Mouse (Mus musculus) heart, embryonic 10.5 days (tissue): ENCODE data around the gene Ercc6. TPM values are rescaled to one million over a fixed set of nuclear protein-coding genes. Genes with fewer than 3 reads are reported as not detected.

Experiments used
- DNase-seq: peaks from one replicate; pipeline ENCODE4 v3.0.0-alpha.2; 2017; ENCODE audit warnings: low spot score
- H3K27ac ChIP-seq: fragments of 300-500 bp; sonication (generic); 2 replicates; pipeline ENCODE4 v1.5.1; 2016; ENCODE audit warnings: mild to moderate bottlenecking
- H3K27me3 ChIP-seq: fragments of 300-500 bp; sonication (generic); 2 replicates; pipeline ENCODE4 v1.6.1; 2016; ENCODE audit warnings: mild to moderate bottlenecking; ENCODE audit not compliant: poor library complexity, insufficient read depth, severe bottlenecking
- H3K36me3 ChIP-seq: fragments of 300-500 bp; sonication (generic); 2 replicates; pipeline ENCODE4 v1.6.1; 2016; ENCODE audit warnings: mild to moderate bottlenecking, moderate library complexity
- H3K4me1 ChIP-seq: fragments of 300-500 bp; sonication (generic); 2 replicates; pipeline ENCODE4 v1.6.1; 2016; ENCODE audit warnings: mild to moderate bottlenecking
- H3K4me3 ChIP-seq: fragments of 300-500 bp; sonication (generic); 2 replicates; pipeline ENCODE4 v1.5.1; 2016; ENCODE audit warnings: mild to moderate bottlenecking, moderate library complexity
- H3K9me3 ChIP-seq: fragments of 300-500 bp; sonication (generic); 2 replicates; pipeline ENCODE4 v1.6.1; 2016; ENCODE audit warnings: mild to moderate bottlenecking, moderate library complexity
- WGBS: fragments of 180-500 bp; shearing (Covaris S2); methylation state at CpG from one replicate; pipeline ENCODE4 v1.1.7; 2016; 5-methylcytosine and 5-hydroxymethylcytosine counted together
- polyA plus RNA-seq: library from polyadenylated mRNA; unstranded; fragments of >200 nt; fragmentation: Nextera tagmentation; extraction: Ambion mirVana; gene quantifications from 2 replicates; pipeline ENCODE4 v1.2.1, GENCODE M21; 2016

Ercc6 gene
- polyA plus RNA-seq, 1 experiment from 2014 or later = 23.5 TPM

DNA sequence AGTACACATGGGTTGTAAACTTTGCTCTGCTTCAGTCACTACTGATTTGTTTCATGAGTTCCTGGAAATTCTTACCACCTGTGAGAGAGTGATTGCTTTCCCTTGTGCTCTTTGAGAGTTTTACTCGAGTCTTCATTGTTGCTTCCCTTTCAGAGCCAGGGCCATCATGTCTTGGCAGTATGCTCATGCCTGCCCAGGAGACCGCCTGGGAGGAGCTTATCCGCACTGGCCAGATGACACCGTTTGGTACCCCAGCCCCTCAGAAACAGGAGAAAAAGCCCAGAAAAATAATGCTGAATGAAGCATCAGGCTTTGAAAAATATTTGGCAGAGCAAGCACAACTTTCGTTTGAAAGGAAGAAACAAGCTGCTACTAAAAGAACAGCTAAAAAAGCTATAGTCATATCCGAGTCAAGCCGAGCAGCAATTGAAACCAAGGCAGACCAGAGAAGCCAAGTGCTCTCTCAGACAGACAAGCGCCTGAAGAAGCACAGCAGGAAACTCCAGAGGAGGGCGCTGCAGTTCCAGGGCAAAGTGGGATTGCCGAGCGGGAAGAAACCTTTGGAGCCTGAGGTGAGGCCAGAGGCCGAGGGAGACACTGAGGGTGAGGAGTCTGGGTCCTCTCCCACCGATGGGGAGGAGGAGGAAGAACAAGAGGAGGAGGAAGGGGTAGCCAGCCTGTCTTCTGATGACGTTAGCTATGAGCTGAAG lies 12.8 kb downstream of the Ercc6 start:
- H3K4me3 ChIP-seq = no peak overlapping the region
- no peaks in the 10 kb centered on the region for H3K27me3 ChIP-seq
- WGBS = 74% methylated on average over 14 of the region's 14 CpGs
- no peaks in the 10 kb centered on the region for H3K4me1 ChIP-seq
- H3K27ac ChIP-seq = no peak overlapping the region
- peaks cover 37% of the 10 kb centered on the region for H3K36me3 ChIP-seq
- no peaks in the 10 kb centered on the region for H3K9me3 ChIP-seq
- DNase-seq = no peak

DNA sequence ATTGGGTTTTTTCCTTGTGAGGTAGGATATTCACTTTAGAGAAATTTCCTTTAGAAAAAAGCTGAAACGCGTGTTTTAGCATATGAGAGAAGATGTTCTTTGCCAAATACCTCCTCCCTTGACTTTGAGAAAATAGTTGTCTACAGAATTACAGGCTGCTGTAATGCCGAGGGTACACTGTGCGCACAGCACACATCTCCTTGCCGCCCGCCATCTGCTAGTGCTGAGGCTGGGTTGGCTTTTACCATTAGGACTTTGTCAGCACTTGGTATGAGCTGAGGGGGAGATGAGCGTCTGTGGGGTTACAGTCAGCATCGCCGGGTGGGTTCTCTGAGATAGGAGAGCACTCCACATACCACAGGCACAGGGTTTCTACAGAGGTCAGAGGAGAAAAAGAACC lies 13.9 kb downstream of the Ercc6 start:
- Histone ChIP-seq H3K27me3 (no peaks in the 10 kb centered on the region), H3K36me3 (peaks cover 34% of the 10 kb centered on the region), H3K27ac (no peak overlapping the region), H3K4me3 (no peak overlapping the region), H3K4me1 (no peaks in the 10 kb centered on the region), H3K9me3 (no peaks in the 10 kb centered on the region)
- WGBS = 83% methylated on average over 9 of the region's 9 CpGs
- no peak for DNase-seq

- Histone ChIP-seq H3K36me3 (peaks cover 36% of the 10 kb centered on the region), H3K27ac (no peak overlapping the region), H3K9me3 (no peaks in the 10 kb centered on the region), H3K4me1 (0 out of 2 replicates have a peak, but pooled peaks cover 4% of the 10 kb centered on the region), H3K27me3 (no peaks in the 10 kb centered on the region), H3K4me3 (no peak overlapping the region)
- no peak for DNase-seq
- WGBS = 89% methylated on average over 7 of the region's 7 CpGs
These were observed 15.7 kb downstream of the Ercc6 start for GRCm38 (mm10) chr14:32529036-32529435.

DNA sequence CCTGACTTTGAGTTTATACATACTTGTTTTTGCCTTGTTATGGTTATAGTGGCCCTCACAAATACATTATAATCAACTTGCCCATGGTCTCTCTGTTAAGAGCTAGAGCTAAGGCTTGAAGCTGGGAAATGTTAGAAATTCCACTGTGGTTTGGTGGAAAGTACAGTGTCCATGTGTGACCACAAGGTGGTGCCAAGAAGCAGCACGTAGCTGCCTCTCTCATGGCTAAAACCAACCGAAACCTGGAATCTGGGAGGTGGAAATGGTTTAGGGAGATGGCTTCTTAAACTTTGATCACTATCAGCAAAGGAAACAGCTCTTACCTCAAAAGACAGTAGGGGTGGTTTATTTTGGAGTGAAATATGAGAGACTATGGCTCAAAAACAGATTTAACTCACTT lies 17.6 kb downstream of the Ercc6 start:
- no peak for DNase-seq
- H3K27ac ChIP-seq = no peak overlapping the region
- WGBS = 13% methylated on average over 2 of the region's 2 CpGs
- no peaks in the 10 kb centered on the region for H3K27me3 ChIP-seq
- no peak overlapping the region for H3K4me3 ChIP-seq
- H3K9me3 ChIP-seq = no peaks in the 10 kb centered on the region
- H3K4me1 ChIP-seq = 0 out of 2 replicates have a peak, but pooled peaks cover 4% of the 10 kb centered on the region
- peaks cover 38% of the 10 kb centered on the region for H3K36me3 ChIP-seq

DNA sequence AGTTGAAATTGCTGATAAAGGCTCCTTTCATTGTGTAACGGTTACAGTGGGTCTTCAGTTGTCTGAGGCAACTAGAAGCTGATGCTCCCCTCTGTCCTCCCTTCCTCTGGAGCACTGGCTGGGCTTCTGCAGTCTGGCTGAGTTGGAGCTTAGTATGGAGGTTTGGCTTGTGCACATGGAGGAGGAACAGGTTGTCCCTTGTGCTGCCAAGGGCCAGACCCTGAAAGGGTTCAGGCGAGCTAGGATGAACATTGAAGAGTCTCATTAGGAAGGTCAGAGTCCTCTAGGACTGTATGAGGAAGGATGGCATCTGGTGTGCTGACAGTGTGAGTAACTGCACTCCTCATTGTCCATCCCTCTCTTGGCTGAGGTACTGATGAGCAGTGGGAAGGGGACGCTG lies 18.1 kb downstream of the Ercc6 start:
- 79% methylated on average over 3 of the region's 3 CpGs for WGBS
- Histone ChIP-seq H3K4me1 (0 out of 2 replicates have a peak, but pooled peaks cover 4% of the 10 kb centered on the region), H3K4me3 (no peak overlapping the region), H3K9me3 (no peaks in the 10 kb centered on the region), H3K27ac (no peak overlapping the region), H3K27me3 (no peaks in the 10 kb centered on the region), H3K36me3 (peaks cover 33% of the 10 kb centered on the region)
- DNase-seq = no peak

GRCm38 (mm10) chr14:32532381-32533147 lies 19.2 kb downstream of the Ercc6 start:
- peaks cover 21% of the 10 kb centered on the region for H3K36me3 ChIP-seq
- 0 out of 2 replicates have a peak, but pooled peaks cover 4% of the 10 kb centered on the region for H3K4me1 ChIP-seq
- 71% methylated on average over 7 of the region's 7 CpGs for WGBS
- no peaks in the 10 kb centered on the region for H3K27me3 ChIP-seq
- no peak overlapping the region for H3K4me3 ChIP-seq
- H3K9me3 ChIP-seq = no peaks in the 10 kb centered on the region
- H3K27ac ChIP-seq = no peak overlapping the region
- DNase-seq = no peak

DNA sequence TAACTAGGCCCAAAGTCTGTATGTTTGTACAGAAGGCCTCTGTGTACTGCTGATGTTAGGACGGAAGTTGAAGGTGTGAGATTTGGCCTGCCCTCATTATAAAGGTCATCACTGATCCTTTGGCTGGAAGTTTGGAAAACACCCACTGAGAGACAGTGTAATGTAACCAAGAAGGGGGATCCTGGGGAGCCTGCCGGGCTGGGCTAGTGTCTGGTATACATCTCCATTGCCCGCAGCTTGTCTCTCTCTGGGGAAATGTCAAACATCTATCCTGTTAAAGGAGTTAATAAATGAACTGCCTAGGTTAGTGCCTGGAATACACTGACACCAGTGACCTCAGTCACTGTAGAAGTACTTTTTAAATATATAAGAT lies 19.8 kb downstream of the Ercc6 start:
- DNase-seq = no peak
- 74% methylated on average over 3 of the region's 3 CpGs for WGBS
- no peaks in the 10 kb centered on the region for H3K9me3 ChIP-seq
- no peak overlapping the region for H3K27ac ChIP-seq
- no peaks in the 10 kb centered on the region for H3K27me3 ChIP-seq
- H3K36me3 ChIP-seq = peaks cover 21% of the 10 kb centered on the region
- no peak overlapping the region for H3K4me3 ChIP-seq
- 0 out of 2 replicates have a peak, but pooled peaks cover 4% of the 10 kb centered on the region for H3K4me1 ChIP-seq

GRCm38 (mm10) chr14:32533656-32534055 lies 20.3 kb downstream of the Ercc6 start:
- Histone ChIP-seq H3K36me3 (peaks cover 24% of the 10 kb centered on the region), H3K27me3 (no peaks in the 10 kb centered on the region), H3K9me3 (no peaks in the 10 kb centered on the region), H3K4me1 (0 out of 2 replicates have a peak, but pooled peaks cover 4% of the 10 kb centered on the region), H3K4me3 (no peak overlapping the region), H3K27ac (no peak overlapping the region)
- no peak for DNase-seq
- WGBS = 85% methylated on average over 4 of the region's 4 CpGs

DNA sequence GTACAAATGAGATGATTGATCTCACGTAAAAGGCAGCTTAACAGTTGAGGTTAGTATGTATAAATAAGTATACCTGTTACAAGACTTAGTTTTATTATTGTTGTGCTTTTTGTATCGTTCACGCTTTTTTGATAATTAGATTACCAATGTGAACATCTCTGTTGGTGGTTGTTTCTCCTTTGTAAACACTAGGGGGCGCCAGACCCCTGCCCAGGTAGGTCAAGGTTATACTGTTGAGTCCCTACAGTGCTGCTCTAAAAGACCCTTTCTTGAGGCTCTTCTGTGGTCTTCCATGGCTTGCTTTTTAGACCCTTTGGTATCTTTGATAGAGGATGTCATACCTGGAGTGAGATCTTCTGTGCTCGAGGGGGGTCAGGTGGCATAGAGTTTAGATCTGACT lies 20.8 kb downstream of the Ercc6 start:
- 72% methylated on average over 5 of the region's 5 CpGs for WGBS
- H3K27me3 ChIP-seq = no peaks in the 10 kb centered on the region
- no peaks in the 10 kb centered on the region for H3K9me3 ChIP-seq
- no peak overlapping the region for H3K4me3 ChIP-seq
- DNase-seq = no peak
- H3K4me1 ChIP-seq = 0 out of 2 replicates have a peak, but pooled peaks cover 4% of the 10 kb centered on the region
- peaks cover 19% of the 10 kb centered on the region for H3K36me3 ChIP-seq
- H3K27ac ChIP-seq = no peak overlapping the region

DNA sequence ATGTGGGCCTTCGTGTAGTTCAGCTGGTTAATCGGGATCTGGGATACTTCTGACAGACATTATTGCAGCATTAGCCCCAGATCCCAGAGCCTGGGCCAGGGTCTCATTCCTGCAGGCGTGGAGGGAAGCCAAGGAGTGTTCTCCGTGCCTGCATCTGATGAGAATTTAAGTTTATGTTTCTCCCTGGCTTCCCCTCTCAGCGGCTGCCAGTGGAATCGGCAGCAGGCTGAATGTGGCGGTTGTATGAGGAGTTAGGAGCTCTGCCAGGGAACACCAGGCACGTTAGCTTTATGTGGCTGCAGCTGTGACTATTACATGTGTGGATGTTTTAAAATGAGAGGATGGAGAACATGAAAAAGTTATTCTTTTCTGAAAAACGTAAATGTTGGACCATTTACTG lies 23.4 kb downstream of the Ercc6 start:
- Histone ChIP-seq H3K4me3 (no peak overlapping the region), H3K4me1 (0 out of 2 replicates have a peak, but pooled peaks cover 4% of the 10 kb centered on the region), H3K9me3 (no peaks in the 10 kb centered on the region), H3K27me3 (no peaks in the 10 kb centered on the region), H3K36me3 (peaks cover 23% of the 10 kb centered on the region), H3K27ac (no peak overlapping the region)
- WGBS = 89% methylated on average over 9 of the region's 9 CpGs
- DNase-seq = no peak

GRCm38 (mm10) chr14:32538115-32538514 lies 24.8 kb downstream of the Ercc6 start:
- WGBS = 91% methylated on average over 1 of the region's 1 CpGs
- Histone ChIP-seq H3K27ac (no peak overlapping the region), H3K36me3 (peaks cover 35% of the 10 kb centered on the region), H3K27me3 (no peaks in the 10 kb centered on the region), H3K4me1 (0 out of 2 replicates have a peak, but pooled peaks cover 2% of the 10 kb centered on the region), H3K9me3 (no peaks in the 10 kb centered on the region), H3K4me3 (no peak overlapping the region)
- DNase-seq = no peak

- no peak overlapping the region for H3K27ac ChIP-seq
- no peaks in the 10 kb centered on the region for H3K27me3 ChIP-seq
- DNase-seq = no peak
- H3K4me3 ChIP-seq = no peak overlapping the region
- peaks cover 34% of the 10 kb centered on the region for H3K36me3 ChIP-seq
- no peaks in the 10 kb centered on the region for H3K4me1 ChIP-seq
- no peaks in the 10 kb centered on the region for H3K9me3 ChIP-seq
These were observed 29.8 kb downstream of the Ercc6 start for GRCm38 (mm10) chr14:32543075-32543474.

- peaks cover 30% of the 10 kb centered on the region for H3K36me3 ChIP-seq
- H3K27me3 ChIP-seq = no peaks in the 10 kb centered on the region
- WGBS = 74% methylated on average over 5 of the region's 5 CpGs
- H3K4me1 ChIP-seq = no peaks in the 10 kb centered on the region
- H3K27ac ChIP-seq = no peak overlapping the region
- DNase-seq = no peak
- no peaks in the 10 kb centered on the region for H3K9me3 ChIP-seq
- H3K4me3 ChIP-seq = no peak overlapping the region
These were observed 33.4 kb downstream of the Ercc6 start for GRCm38 (mm10) chr14:32546676-32547075.
